Mouse (Mus musculus): ENCODE measurements around the gene Cdkn2aip.

Gene Cdkn2aip

GRCm38 (mm10) chr8:47713761-47714745 is at the start of gene Cdkn2aip:
Gene Cdkn2aip, minus strand, starts transcription at chr8:47713932.
- peak; percentile 95 for DNase-seq (ENCODE audit: low spot score)

DNA sequence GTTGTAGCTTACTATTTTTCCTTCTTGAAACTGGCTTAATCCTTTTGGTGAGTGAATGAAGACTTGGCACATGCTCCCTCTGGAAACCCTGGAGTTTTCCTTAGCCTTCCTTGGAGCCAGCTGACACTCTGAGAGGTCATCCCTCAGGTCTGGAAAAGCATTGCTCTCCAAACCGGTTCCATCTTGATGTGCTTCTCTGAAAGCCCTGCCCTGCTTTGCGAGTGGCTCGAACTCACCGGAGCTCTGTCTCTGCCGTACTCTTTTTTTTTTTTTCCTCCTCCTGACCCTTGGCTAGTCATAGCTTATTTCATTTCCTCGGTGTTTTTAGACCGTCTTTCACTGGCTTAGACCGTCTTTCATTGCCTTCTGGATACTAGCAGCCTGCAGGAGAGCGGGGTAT is 49.5 kb upstream of the Cdkn2aip start:
- peak; percentile 31 for DNase-seq (ENCODE audit: low spot score)

- DNase-seq (ENCODE audit: low spot score), result no peak
Measured at GRCm38 (mm10) chr8:47760685-47761084, 47.0 kb upstream of the Cdkn2aip start.

GRCm38 (mm10) chr8:47760186-47760585 is 46.5 kb upstream of the Cdkn2aip start:
- DNase-seq (ENCODE audit: low spot score), result no peak

DNA sequence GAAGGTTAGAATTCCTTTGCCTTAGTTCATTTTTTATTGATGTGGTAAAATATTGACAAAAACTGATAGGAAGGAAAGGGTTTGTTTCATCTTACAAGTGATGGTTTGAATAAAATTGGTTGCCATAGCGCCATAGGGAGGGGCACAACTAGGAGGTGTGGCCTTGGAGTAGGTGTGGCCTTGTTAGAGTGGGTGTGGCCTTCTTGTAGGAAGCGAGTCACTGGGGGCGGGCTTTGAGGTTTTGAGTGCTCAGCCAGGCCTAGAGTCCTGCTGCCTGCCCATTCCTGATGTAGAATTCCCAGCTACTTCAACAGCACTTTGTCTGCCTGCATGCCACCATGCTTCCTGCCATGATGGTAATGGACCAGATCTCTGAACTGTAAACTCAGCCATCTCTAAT is 39.4 kb upstream of the Cdkn2aip start:
- no peak for DNase-seq (ENCODE audit: low spot score)

GRCm38 (mm10) chr8:47750096-47750495 is 36.4 kb upstream of the Cdkn2aip start:
- DNase-seq (ENCODE audit: low spot score), result no peak

DNA sequence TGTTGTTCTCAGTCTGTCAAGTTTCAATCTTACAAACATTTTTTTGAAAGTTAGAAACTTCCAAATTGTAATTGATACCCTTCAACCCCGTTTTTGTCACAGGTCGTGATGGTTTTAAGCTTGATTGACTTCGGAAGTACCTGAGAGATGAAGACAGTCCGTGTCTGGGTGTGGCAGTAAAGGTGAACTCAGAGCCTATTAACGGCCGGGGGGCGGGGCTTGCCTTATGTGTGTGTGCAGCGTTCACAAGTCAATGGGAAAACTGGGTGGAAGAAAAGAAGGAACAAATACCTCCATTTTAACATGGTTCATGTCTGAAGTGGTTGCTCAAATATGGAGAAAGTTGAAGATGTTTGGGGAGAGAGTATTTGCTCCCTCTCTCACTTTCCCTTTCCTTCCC is 35.8 kb upstream of the Cdkn2aip start:
- no peak for DNase-seq (ENCODE audit: low spot score)

DNA sequence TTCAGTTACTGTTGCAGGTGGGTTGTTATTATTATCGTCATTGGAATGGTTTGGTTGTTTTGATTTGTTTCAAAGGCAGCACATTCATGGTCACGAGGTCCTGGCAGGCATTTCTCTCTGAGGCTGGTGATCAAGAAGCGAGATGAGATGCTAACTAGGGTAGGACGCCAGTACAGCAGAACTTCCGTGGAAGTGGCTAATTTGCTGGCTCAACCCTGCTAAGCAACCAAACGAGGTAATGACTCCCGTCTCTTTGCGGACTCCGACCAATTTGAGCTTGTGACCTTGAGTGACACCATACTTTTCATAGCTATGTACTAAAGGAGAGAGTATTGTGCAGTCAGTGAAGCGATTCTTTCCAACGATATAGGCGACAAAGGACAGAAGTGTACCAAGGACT is 32.6 kb upstream of the Cdkn2aip start:
- DNase-seq (ENCODE audit: low spot score), result no peak

- no peak for DNase-seq (ENCODE audit: low spot score)
Measured at GRCm38 (mm10) chr8:47745848-47746247, 32.1 kb upstream of the Cdkn2aip start.

DNA sequence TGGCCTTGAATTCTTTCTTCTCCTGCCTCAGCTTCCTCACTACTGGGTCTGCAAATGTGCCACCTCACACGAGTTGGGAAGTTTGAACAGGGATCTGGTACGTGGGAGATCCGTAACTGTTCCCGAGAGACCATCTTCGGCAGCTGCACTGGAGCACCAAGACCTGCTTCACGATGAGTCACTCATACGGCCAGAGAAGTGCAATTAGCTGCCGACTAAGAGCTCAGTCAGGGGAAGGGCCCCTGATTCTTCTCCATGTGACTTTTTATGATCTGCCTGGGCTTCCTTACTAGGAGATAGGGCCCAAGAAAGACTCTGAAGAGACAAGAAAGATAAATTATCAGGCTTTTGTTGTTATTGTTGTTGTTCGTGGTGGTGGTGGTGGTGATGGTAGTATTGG is 31.1 kb upstream of the Cdkn2aip start:
- DNase-seq (ENCODE audit: low spot score), result no peak

- peak; percentile 88 for DNase-seq (ENCODE audit: low spot score)
Measured at GRCm38 (mm10) chr8:47743419-47743818, 29.7 kb upstream of the Cdkn2aip start.

DNA sequence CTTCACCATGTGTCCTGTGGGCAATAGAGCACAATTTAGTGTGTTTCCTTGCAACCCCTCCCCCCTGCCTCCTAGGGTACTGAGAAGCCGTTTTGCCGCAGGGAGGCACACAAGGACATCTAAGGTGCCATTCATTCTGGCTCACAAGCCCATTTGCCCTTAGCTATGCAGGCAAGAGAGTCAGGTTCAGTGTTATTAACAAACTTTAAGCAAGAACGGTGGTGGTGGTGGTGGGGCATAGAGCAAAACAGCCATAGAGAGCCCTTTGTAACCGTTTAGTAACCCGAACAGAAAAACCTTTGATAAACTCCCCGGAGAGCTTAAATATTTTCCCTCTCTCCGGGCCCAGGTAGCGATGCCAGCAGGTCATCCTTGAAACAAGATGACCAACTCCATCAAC is 29.3 kb upstream of the Cdkn2aip start:
- DNase-seq (ENCODE audit: low spot score), result no peak

- no peak for DNase-seq (ENCODE audit: low spot score)
Measured at GRCm38 (mm10) chr8:47742372-47742771, 28.6 kb upstream of the Cdkn2aip start.

GRCm38 (mm10) chr8:47737120-47737519 is 23.4 kb upstream of the Cdkn2aip start:
- no peak for DNase-seq (ENCODE audit: low spot score)

- DNase-seq (ENCODE audit: low spot score), result no peak
Measured at GRCm38 (mm10) chr8:47729324-47729723, 15.6 kb upstream of the Cdkn2aip start.

- DNase-seq (ENCODE audit: low spot score), result no peak
Measured at GRCm38 (mm10) chr8:47726945-47727344, 13.2 kb upstream of the Cdkn2aip start.

- no peak for DNase-seq (ENCODE audit: low spot score)
Measured at GRCm38 (mm10) chr8:47721609-47722008, 7.9 kb upstream of the Cdkn2aip start.

DNA sequence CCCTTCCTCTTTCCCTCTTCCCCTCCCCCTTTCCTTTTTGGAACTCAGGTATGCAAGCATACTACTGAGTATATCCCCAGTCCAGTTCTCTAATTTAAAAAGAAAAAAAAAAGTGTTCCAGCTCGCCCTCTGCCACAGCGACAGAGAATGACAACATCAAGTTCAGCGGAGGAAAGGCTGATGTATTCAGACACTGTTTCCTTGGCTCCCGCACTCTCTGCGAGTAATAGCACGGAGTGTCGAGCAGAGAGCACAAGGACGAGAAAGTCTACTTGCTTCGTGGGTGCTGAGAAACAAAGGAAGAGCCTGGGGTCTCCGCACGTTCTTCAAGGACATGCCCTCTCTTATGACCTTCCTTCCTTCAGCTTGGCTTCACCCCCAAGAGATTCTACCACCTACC is 4.9 kb upstream of the Cdkn2aip start:
- no peak for DNase-seq (ENCODE audit: low spot score)

DNA sequence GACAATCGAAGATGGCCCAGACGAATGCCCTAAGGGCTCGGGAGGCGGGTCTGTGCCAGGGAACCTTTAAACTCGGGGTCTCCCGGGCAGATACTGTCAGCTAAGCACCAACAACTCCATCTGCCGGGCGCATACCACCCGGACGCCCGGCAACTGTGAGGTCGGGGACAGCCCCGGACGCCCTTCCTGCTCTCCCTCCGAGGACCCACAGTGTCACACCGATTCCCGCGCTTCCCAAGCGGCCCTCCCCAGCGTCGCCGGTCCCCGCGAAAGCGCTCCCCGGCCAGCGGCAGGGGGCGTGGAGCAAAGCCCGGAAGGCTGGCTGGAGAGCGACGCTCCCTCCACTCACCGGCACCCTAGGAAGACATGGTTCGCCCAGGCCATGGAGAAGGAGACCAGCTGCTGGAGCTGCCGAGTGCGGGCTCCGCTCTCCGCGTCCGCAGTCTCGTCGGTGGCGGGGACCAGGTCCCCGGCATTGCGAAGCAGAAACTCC is 515 bp downstream of the Cdkn2aip start:
- peak; percentile 61 for DNase-seq (ENCODE audit: low spot score)

- DNase-seq (ENCODE audit: low spot score), result no peak
Measured at GRCm38 (mm10) chr8:47708106-47708505, 5.6 kb downstream of the Cdkn2aip start.

DNA sequence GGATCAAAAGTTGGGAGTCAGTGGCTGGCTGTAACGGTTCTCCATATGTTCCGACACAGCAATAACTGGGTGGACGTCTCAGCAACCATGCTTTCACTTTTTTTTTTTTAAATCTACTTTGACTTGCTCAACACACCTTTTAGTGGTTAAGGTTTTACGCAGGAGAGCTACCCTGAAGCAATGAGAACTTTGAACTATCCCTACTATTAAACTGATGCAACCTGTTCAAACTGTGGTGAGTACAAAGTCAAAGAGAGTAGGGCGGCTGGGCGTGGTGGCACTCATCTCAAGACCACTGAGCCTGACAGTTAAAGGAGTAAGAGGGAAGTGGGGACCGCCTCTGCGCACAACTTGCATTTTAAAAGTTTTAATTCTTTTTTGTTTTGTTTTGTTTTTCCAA is 7.0 kb downstream of the Cdkn2aip start:
- no peak for DNase-seq (ENCODE audit: low spot score)

DNA sequence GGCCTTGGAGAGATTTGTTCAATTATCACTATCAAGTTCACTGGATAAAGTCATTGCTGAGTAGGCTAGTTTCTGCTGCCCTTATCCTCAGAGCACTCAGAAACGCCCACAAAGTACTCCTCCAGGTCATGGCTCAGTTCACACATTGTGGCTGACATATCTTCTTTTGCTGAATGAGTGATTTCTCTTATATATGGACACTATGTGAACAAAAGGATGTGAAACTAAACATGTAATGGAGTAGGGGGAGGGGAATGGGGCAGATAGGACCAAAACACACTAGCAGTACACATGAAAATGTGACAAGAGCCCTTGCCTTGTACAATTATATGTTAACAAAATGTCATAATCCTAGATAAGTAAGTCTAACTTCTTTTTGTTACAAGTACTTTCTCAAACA is 11.4 kb downstream of the Cdkn2aip start:
- DNase-seq (ENCODE audit: low spot score), result no peak

DNA sequence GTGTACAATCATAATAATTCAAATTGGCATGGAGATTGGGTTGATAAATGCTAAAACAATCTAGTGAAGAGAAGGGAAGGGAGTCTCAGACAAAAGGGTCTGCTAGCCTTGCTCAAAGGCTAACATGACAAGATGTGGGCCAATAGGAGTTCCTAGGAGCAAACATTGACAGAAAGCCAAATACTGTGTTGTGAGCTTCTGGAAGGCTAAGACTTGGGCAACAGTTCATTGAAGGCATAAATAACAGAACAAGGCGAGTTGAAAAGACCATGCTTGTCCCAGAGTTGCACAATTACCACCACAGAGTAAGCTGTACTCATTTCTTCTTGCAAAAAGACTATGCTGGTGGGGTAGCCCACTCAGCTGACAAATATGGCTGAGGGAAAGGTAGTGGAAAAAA is 16.0 kb downstream of the Cdkn2aip start:
- DNase-seq (ENCODE audit: low spot score), result no peak

Measured in retina, embryonic 14.5 days (tissue).